Mouse (Mus musculus) G1E-ER4 (cell line): Measurements from ENCODE around the gene Rsu1. TPM values are rescaled to one million over a fixed set of nuclear protein-coding genes. Genes with fewer than 3 reads are reported as not detected.

Experiments
- GATA1 ChIP-seq: IDR thresholded peaks from one replicate; pipeline ENCODE4 v1.8.0; 2012; ENCODE audit warnings: low read length, inconsistent platforms
- polyA plus RNA-seq: library from polyadenylated mRNA; stranded (reverse); fragments of >175 nt; gene quantifications from 2 replicates; pipeline ENCODE4 v1.2.3, GENCODE M21; 2012

The Rsu1 gene
- polyA plus RNA-seq, 1 experiment, result 3.6 TPM

DNA sequence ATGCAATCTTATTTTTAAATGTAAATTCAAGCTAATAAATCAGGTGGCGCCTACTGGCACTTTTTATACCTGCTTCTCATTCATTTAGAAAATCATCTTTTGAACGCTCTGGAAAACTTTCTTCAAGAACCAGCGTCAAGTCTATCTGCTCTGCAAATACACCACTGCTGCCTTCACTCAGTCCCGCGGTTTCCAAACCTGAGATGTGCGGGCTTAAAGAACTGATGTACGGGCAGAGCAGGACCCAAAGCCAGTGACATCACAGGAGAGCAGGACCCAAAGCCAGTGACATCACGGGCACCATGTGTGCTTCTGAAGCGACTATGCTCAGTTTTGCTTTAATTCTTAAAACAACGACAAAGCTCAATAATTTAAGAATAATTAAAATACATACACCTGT lies 36.4 kb downstream of the Rsu1 start:
- no peak for TF ChIP-seq GATA1

DNA sequence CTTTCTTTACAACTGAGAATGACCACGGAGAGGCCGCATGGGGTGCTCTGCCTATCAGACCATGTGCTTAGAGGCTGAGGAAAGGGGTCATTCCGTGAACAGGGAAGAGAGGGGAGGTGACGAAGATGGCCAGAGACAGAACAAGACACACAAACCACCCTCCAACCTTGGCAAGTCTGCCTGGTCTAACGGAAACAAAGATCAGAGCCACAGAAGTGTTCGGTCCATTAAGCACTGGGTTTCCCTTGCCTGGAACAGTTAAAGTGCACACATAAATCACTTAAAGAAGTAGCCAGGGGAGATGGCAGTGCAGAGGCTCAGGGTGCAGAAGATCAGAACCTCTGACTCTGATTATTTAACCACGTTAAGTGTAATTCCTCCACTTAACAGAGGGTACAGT lies 37.3 kb downstream of the Rsu1 start:
- no peak for TF ChIP-seq GATA1

- TF ChIP-seq GATA1, result no peak
Observed at GRCm38 (mm10) chr2:13233254-13233835, 37.9 kb downstream of the Rsu1 start.

GRCm38 (mm10) chr2:13232305-13232704 lies 38.9 kb downstream of the Rsu1 start:
- TF ChIP-seq GATA1, result no peak

- TF ChIP-seq GATA1, result no peak
Observed at GRCm38 (mm10) chr2:13229686-13230085, 41.5 kb downstream of the Rsu1 start.

DNA sequence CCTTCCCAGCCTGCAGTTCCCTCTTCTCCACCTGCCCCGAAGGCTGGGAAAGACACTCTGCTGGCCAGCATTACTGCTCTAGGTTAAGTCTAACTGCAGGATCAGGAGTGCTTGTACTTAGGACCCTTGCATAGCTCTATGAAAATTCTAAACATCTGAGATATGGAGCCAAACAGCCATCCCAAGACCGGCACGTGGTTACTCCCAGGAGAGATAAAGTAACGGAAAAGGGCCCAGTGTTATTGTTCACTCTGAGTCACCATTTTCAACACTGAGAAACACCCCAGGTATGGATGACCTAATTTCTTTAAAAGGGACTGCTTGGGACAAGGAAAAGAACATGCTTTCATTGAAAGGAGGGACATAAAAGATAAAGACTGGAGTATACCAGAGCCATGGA lies 45.2 kb downstream of the Rsu1 start:
- no peak for TF ChIP-seq GATA1

- TF ChIP-seq GATA1, result no peak
Observed at GRCm38 (mm10) chr2:13224546-13224945, 46.7 kb downstream of the Rsu1 start.

DNA sequence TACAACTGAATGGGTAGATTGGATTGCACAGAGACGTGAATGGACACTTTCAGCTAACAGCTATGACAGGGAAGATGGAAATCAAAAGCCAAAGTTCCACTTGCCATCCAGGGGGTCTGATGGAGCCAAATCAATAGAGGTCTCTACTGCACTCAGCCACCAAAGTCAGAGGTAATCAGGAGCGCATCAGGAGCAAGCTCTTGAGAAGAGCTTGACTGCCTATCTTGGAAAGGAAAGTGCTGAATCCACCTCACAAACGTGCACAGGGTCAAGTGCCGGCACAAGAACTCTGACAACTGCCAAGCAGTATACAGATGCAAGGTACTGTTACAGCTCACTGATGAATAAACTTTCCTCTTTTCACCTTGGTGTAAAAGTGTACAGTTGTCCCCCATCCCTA lies 47.8 kb downstream of the Rsu1 start:
- TF ChIP-seq GATA1, result no peak

- no peak for TF ChIP-seq GATA1
Observed at GRCm38 (mm10) chr2:13220141-13220540, 51.1 kb downstream of the Rsu1 start.

- TF ChIP-seq GATA1, result no peak
Observed at GRCm38 (mm10) chr2:13218112-13218511, 53.1 kb downstream of the Rsu1 start.

- no peak for TF ChIP-seq GATA1
Observed at GRCm38 (mm10) chr2:13206825-13207224, 64.4 kb downstream of the Rsu1 start.

GRCm38 (mm10) chr2:13206367-13206766 lies 64.8 kb downstream of the Rsu1 start:
- TF ChIP-seq GATA1, result no peak

- no peak for TF ChIP-seq GATA1
Observed at GRCm38 (mm10) chr2:13202805-13203475, 68.3 kb downstream of the Rsu1 start.

- no peak for TF ChIP-seq GATA1
Observed at GRCm38 (mm10) chr2:13199713-13200112, 71.5 kb downstream of the Rsu1 start.

- no peak for TF ChIP-seq GATA1
Observed at GRCm38 (mm10) chr2:13199033-13199432, 72.2 kb downstream of the Rsu1 start.

GRCm38 (mm10) chr2:13195540-13195939 lies 75.7 kb downstream of the Rsu1 start:
- TF ChIP-seq GATA1, result no peak

GRCm38 (mm10) chr2:13192157-13192556 lies 79.1 kb downstream of the Rsu1 start:
- TF ChIP-seq GATA1, result no peak
